Mouse (Mus musculus) limb, embryonic 13.5 days (tissue): ENCODE data around the gene Lime1. TPM values are rescaled to one million over a fixed set of nuclear protein-coding genes. Genes with fewer than 3 reads are reported as not detected.

Source experiments
- polyA plus RNA-seq: library from polyadenylated mRNA; unstranded; fragments of >200 nt; fragmentation: Nextera tagmentation; extraction: Ambion mirVana; gene quantifications from 2 replicates; pipeline ENCODE4 v1.2.1, GENCODE M21; 2015

The Lime1 gene
- polyA plus RNA-seq, 1 experiment from 2014 or later, result 28.1 TPM

Other genes with a start within 250 kb of the Lime1 start
- 0.29 and 0.34 TPM in 2 replicates for gene Kcnq2, start 244.8 kb upstream of the Lime1 start, polyA plus RNA-seq
- gene Eef1a2, start 223.1 kb upstream of the Lime1 start, polyA plus RNA-seq, result not detected in 2 replicates
- 352 and 375 TPM in 2 replicates for gene Ppdpf, start 192.8 kb upstream of the Lime1 start, polyA plus RNA-seq
- not detected in 2 replicates for gene Ptk6, start 177.3 kb upstream of the Lime1 start, polyA plus RNA-seq
- gene Srms, start 166.9 kb upstream of the Lime1 start, polyA plus RNA-seq, result 0.15 and 0.19 TPM in 2 replicates
- 0.17 and 0.42 TPM in 2 replicates for gene Fndc11, start 160.1 kb upstream of the Lime1 start, polyA plus RNA-seq
- gene Helz2, start 138.1 kb upstream of the Lime1 start, polyA plus RNA-seq, result 1.6 and 1.8 TPM in 2 replicates
- 16.5 and 17.8 TPM in 2 replicates for gene Gmeb2, start 92.0 kb upstream of the Lime1 start, polyA plus RNA-seq
- gene Stmn3, start 65.6 kb upstream of the Lime1 start, polyA plus RNA-seq, result 0.84 and 3.3 TPM in 2 replicates
- 43.2 and 48.8 TPM in 2 replicates for gene Rtel1, start 60.3 kb upstream of the Lime1 start, polyA plus RNA-seq
- gene Zgpat, start 15.2 kb upstream of the Lime1 start, polyA plus RNA-seq, result 43.9 and 49.5 TPM in 2 replicates
- gene Arfrp1, start 14.7 kb upstream of the Lime1 start, polyA plus RNA-seq, result 77.1 and 79.2 TPM in 2 replicates
- 5.7 and 6.1 TPM in 2 replicates for gene Zbtb46, start 79.3 kb downstream of the Lime1 start, polyA plus RNA-seq
- gene Abhd16b, start 113.1 kb downstream of the Lime1 start, polyA plus RNA-seq, result 0.08 and 0.18 TPM in 2 replicates
- gene Tpd52l2, start 117.1 kb downstream of the Lime1 start, polyA plus RNA-seq, result 162 and 169 TPM in 2 replicates
- gene Dnajc5, start 140.4 kb downstream of the Lime1 start, polyA plus RNA-seq, result 101 and 102 TPM in 2 replicates
- gene Uckl1, start 204.8 kb downstream of the Lime1 start, polyA plus RNA-seq, result 43.5 and 46.2 TPM in 2 replicates
- 70.5 and 71.5 TPM in 2 replicates for gene Prpf6, start 211.8 kb downstream of the Lime1 start, polyA plus RNA-seq
- 67.2 and 69.4 TPM in 2 replicates for gene Zfp512b, start 212.7 kb downstream of the Lime1 start, polyA plus RNA-seq
- 7.8 and 8.6 TPM in 2 replicates for gene Samd10, start 219.1 kb downstream of the Lime1 start, polyA plus RNA-seq